Mouse (Mus musculus) megakaryocyte, embryonic 14.5 days (primary cell): Measurements from ENCODE around the gene Olfr107.

ENCODE experiments used
- FLI1 ChIP-seq: IDR thresholded peaks from 2 replicates; pipeline ENCODE4 v1.6.1; 2012; ENCODE audit warnings: low read length, inconsistent platforms, mixed read lengths
- GATA1 ChIP-seq: IDR thresholded peaks from 3 replicates; pipeline ENCODE4 v1.6.1; 2012; ENCODE audit warnings: mixed read lengths, low read length, inconsistent platforms, borderline replicate concordance

DNA sequence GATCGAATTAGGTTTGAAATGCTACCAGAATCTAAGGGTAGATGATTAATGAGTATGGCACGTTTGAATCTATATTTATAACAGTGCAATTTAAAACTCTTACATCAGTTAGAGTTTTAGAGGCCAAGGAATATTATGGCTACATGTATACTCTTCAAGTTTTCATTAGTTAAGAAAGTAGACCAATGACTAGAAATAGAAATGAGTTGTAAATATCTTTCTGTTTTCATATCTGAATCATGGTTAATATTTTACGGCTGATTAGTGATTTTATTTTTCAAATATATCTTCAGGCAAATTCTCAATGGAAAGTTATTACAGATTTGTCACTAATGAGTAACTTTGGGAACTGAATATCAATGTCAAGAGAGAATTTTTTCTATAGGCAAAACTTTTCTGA is at the start of gene Olfr107:
- TF ChIP-seq FLI1 (no peak), GATA1 (no peak)
